Mouse (Mus musculus): ENCODE measurements around the gene Wnt10a. TPM values are rescaled to one million over a fixed set of nuclear protein-coding genes. Genes with fewer than 3 reads are reported as not detected.

Wnt10a gene
- polyA plus RNA-seq, 1 experiment = 1.2 TPM

DNA sequence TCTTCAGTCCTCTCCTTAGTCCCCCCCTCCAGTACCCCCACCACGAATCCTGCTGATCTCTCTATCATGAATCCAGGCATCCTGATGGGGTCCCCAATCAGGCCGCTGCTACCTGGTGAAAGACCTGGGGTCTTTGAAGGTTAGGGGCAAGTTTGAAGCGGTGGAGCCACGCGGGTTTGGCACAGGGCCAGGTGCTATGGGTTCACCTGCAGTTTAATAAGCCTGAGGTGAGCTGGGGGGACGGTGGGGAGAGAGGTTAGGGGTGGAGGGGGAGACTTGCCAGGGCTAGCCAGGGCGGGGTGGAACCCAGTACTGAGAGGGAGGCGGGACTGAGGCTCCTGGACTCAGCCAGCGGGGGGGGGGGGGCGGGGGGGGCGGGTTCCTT is 3.8 kb downstream of the Wnt10a start:
- Histone ChIP-seq H3K27ac (ENCODE audit: insufficient read depth, low read depth, low read length) (no peak overlapping the region), H3K27me3 (replicated peaks; ENCODE audit: control insufficient read depth, insufficient read depth, low read length) (no peaks in the 10 kb centered on the region; the same call in 1 of the 2 replicates), H3K36me3 (ENCODE audit: control insufficient read depth, insufficient read depth, low read length) (no peaks in the 10 kb centered on the region), H3K4me1 (ENCODE audit: control insufficient read depth, insufficient read depth, low read length) (no peaks in the 10 kb centered on the region), H3K4me3 (ENCODE audit: insufficient read depth, low read depth, low read length) (no peak overlapping the region)
- TF ChIP-seq POLR2A (IDR thresholded peaks at IDR 0.05; ENCODE audit: low read depth, low read length) (no peak), CTCF (conservative IDR thresholded peaks at IDR 0.05; ENCODE audit: insufficient read depth, insufficient read length, low read depth, low read length) (no peak)
- 8% methylated on average over 9 of the region's 11 CpGs for WGBS
- DNase-seq = no peak

DNA sequence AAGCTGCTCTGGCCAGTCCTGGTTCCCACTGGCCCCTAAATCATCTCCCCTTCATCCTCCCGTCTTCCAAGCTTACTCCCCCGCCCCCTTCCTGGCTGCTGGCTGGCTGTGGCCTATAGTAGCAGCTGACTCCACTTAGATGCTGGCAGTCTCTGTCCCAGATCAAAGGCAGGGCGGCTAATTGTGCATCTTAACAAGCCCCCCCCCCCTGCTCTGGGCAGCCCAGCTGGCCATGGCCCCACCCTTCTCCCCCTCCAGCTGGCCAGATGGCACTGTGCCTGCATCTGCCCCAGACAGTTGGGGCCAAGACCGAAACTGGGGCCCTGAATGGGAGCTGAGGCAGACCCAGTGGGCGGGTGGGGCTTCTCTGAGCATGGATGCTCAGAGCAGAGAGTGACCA is 6.1 kb downstream of the Wnt10a start:
- 41% methylated on average over 5 of the region's 5 CpGs for WGBS
- H3K27ac ChIP-seq (ENCODE audit: insufficient read depth, low read depth, low read length) = no peak overlapping the region
- DNase-seq = no peak
- H3K36me3 ChIP-seq (ENCODE audit: control insufficient read depth, insufficient read depth, low read length) = no peaks in the 10 kb centered on the region
- TF ChIP-seq CTCF (conservative IDR thresholded peaks at IDR 0.05; ENCODE audit: insufficient read depth, insufficient read length, low read depth, low read length) (no peak), POLR2A (IDR thresholded peaks at IDR 0.05; ENCODE audit: low read depth, low read length) (no peak)
- no peaks in the 10 kb centered on the region for H3K4me1 ChIP-seq (ENCODE audit: control insufficient read depth, insufficient read depth, low read length)
- no peaks in the 10 kb centered on the region for H3K27me3 ChIP-seq (replicated peaks; ENCODE audit: control insufficient read depth, insufficient read depth, low read length)
- H3K4me3 ChIP-seq (ENCODE audit: insufficient read depth, low read depth, low read length) = no peak overlapping the region

DNA sequence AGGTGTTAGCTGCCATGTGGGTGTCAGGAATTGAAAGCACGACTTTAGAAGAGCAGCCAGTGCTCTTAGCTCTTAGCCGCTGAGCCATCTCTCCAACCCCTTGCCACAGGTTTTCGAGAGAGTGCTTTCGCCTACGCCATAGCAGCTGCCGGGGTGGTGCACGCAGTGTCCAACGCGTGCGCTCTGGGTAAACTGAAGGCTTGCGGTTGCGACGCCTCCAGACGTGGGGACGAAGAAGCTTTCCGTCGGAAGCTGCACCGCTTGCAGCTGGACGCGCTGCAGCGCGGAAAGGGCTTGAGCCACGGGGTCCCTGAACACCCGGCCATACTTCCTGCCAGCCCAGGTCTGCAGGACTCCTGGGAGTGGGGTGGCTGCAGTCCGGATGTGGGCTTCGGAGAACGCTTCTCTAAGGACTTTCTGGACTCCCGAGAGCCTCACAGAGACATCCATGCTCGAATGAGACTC is 9.1 kb downstream of the Wnt10a start:
- no peaks in the 10 kb centered on the region for H3K27me3 ChIP-seq (replicated peaks; ENCODE audit: control insufficient read depth, insufficient read depth, low read length)
- no peaks in the 10 kb centered on the region for H3K4me1 ChIP-seq (ENCODE audit: control insufficient read depth, insufficient read depth, low read length)
- H3K27ac ChIP-seq (ENCODE audit: insufficient read depth, low read depth, low read length) = no peak overlapping the region
- no peak overlapping the region for H3K4me3 ChIP-seq (ENCODE audit: insufficient read depth, low read depth, low read length)
- no peak for DNase-seq
- TF ChIP-seq CTCF (conservative IDR thresholded peaks at IDR 0.05; ENCODE audit: insufficient read depth, insufficient read length, low read depth, low read length) = no peak
- no peak for TF ChIP-seq POLR2A (IDR thresholded peaks at IDR 0.05; ENCODE audit: low read depth, low read length)
- WGBS = 13% methylated on average over 29 of the region's 29 CpGs
- H3K36me3 ChIP-seq (ENCODE audit: control insufficient read depth, insufficient read depth, low read length) = no peaks in the 10 kb centered on the region

DNA sequence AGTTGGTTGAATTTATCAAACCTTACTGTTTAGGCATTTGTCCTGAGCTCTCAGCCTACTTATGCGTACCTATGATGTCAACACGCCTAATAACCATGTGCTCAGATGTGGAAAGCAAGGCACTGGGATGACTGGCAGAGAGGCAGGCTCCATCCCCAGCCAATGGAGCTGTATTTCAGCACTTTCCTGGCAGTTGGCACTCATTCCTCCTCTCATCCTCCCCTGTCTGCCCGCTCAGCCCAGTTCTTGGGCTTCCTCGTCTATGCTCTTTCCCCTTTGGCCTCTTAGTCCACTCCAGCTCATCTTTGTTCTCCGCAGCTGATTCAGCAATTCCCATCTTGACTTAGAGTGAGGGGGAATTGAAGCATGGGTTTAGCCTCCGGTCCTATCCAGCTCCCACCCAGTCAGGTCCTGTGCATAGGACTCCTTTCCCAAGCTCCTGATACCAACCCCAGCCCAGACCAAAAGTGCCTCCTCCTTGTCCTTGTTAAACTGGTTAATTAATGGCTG is 10.4 kb downstream of the Wnt10a start:
- H3K4me3 ChIP-seq (ENCODE audit: insufficient read depth, low read depth, low read length) = no peak overlapping the region
- H3K4me1 ChIP-seq (ENCODE audit: control insufficient read depth, insufficient read depth, low read length) = no peaks in the 10 kb centered on the region
- no peaks in the 10 kb centered on the region for H3K27me3 ChIP-seq (replicated peaks; ENCODE audit: control insufficient read depth, insufficient read depth, low read length)
- TF ChIP-seq CTCF (conservative IDR thresholded peaks at IDR 0.05; ENCODE audit: insufficient read depth, insufficient read length, low read depth, low read length) (no peak), POLR2A (IDR thresholded peaks at IDR 0.05; ENCODE audit: low read depth, low read length) (no peak)
- H3K27ac ChIP-seq (ENCODE audit: insufficient read depth, low read depth, low read length) = no peak overlapping the region
- 62% methylated on average over 6 of the region's 6 CpGs for WGBS
- no peak for DNase-seq
- no peaks in the 10 kb centered on the region for H3K36me3 ChIP-seq (ENCODE audit: control insufficient read depth, insufficient read depth, low read length)

DNA sequence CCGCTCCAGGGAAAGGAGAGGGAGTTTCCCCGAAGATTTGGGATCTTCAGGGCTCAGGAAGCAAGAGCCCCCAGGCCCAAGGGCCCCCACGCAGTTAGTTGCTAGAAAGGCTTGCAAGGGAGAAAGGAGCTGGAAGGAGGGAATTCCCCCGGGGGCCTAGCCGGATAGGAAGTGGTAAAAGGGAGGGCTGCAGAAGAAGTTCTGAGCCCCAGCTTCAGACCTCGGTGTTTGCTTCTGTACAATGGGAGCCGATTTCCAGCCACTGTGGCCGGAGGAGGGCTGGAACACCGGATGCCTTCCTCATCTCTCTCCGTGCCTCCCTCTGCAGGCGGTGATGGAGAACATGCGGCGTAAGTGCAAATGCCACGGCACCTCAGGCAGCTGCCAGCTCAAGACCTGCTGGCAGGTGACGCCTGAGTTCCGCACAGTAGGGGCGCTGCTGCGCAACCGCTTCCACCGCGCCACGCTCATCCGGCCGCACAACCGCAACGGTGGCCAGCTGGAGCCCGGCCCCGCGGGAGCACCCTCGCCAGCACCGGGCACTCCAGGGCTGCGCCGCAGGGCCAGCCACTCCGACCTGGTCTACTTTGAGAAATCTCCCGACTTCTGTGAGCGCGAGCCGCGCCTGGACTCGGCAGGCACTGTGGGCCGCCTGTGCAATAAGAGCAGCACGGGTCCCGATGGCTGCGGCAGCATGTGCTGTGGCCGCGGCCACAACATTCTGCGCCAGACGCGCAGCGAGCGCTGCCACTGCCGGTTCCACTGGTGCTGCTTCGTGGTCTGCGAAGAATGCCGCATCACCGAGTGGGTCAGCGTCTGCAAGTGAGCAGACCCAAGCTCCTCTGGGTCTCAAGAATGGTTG is 11.7 kb downstream of the Wnt10a start:
- H3K36me3 ChIP-seq (ENCODE audit: control insufficient read depth, insufficient read depth, low read length) = no peaks in the 10 kb centered on the region
- DNase-seq = peak; percentile 86
- no peak overlapping the region for H3K27ac ChIP-seq (ENCODE audit: insufficient read depth, low read depth, low read length)
- peak overlapping the region; percentile 34; the same call in 1 of the 2 replicates for H3K4me3 ChIP-seq (ENCODE audit: insufficient read depth, low read depth, low read length)
- WGBS = 3% methylated on average over 57 of the region's 57 CpGs
- no peaks in the 10 kb centered on the region for H3K27me3 ChIP-seq (replicated peaks; ENCODE audit: control insufficient read depth, insufficient read depth, low read length)
- no peaks in the 10 kb centered on the region for H3K4me1 ChIP-seq (ENCODE audit: control insufficient read depth, insufficient read depth, low read length)
- TF ChIP-seq POLR2A (IDR thresholded peaks at IDR 0.05; ENCODE audit: low read depth, low read length) = no peak
- peak; percentile 67 for TF ChIP-seq CTCF (conservative IDR thresholded peaks at IDR 0.05; ENCODE audit: insufficient read depth, insufficient read length, low read depth, low read length)

DNA sequence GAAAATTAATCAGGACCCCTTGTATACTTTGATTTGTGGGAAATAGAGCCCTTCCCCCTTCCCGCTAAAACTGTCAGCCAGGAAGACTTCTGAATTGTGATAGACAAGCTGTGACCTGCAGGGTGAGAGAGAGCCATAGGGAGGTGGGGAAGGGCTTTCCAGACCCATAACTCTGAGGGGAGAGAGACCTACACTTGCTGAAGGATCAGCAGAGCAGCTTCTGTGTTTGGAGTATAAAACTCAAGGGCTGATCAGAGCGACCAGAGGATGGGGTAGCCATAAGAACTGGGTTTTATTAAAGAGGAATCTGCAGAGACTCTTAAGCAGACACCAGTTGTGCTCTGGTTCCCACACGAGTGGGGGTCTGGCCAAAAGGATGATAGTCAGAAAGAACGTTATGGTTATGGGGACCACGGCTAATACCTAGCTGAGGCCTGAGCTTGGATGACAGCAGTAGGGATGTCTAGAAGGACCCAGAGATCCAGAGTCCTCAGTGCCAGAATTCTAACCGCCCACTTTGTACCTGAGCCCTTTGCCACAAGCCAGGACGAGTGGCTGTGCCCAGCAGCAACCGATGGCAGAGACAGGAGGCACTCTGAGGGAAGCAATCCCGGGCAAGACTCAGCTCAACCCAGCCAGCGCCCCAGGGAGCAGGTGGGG is 13.0 kb downstream of the Wnt10a start:
- TF ChIP-seq POLR2A (IDR thresholded peaks at IDR 0.05; ENCODE audit: low read depth, low read length) (no peak), CTCF (conservative IDR thresholded peaks at IDR 0.05; ENCODE audit: insufficient read depth, insufficient read length, low read depth, low read length) (no peak)
- Histone ChIP-seq H3K27me3 (replicated peaks; ENCODE audit: control insufficient read depth, insufficient read depth, low read length) (no peaks in the 10 kb centered on the region), H3K36me3 (ENCODE audit: control insufficient read depth, insufficient read depth, low read length) (no peaks in the 10 kb centered on the region), H3K4me3 (ENCODE audit: insufficient read depth, low read depth, low read length) (no peak overlapping the region), H3K27ac (ENCODE audit: insufficient read depth, low read depth, low read length) (no peak overlapping the region), H3K4me1 (ENCODE audit: control insufficient read depth, insufficient read depth, low read length) (no peaks in the 10 kb centered on the region)
- DNase-seq = no peak
- 30% methylated on average over 10 of the region's 10 CpGs for WGBS

DNA sequence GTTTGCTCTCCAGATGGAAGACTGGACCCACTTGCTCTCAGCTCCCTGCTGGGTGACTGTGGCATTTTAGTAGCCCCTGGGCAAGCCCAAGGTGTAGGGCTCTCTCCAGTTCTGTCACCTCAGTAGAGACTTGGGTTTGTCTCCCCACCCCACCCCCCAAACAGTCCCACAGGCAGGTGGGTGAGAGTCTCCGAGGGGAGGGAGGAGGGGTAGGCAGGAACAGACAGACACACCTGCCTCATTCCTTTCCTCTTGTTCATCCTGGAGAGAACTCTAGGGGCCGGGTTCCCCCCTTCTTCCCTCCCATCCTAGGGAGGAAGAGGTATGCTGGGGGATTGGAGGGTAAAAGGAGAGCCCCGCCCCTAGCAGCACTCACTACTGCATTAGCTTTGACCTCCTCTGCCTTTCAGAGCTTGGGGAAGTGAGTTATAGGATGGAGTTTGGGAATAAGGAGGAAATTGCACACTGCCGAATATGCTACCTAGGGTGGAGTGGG is 14.1 kb downstream of the Wnt10a start:
- 38% methylated on average over 4 of the region's 4 CpGs for WGBS
- no peak for DNase-seq
- Histone ChIP-seq H3K27ac (ENCODE audit: insufficient read depth, low read depth, low read length) (no peak overlapping the region), H3K27me3 (replicated peaks; ENCODE audit: control insufficient read depth, insufficient read depth, low read length) (no peaks in the 10 kb centered on the region), H3K36me3 (ENCODE audit: control insufficient read depth, insufficient read depth, low read length) (no peaks in the 10 kb centered on the region), H3K4me3 (ENCODE audit: insufficient read depth, low read depth, low read length) (no peak overlapping the region), H3K4me1 (ENCODE audit: control insufficient read depth, insufficient read depth, low read length) (no peaks in the 10 kb centered on the region)
- TF ChIP-seq CTCF (conservative IDR thresholded peaks at IDR 0.05; ENCODE audit: insufficient read depth, insufficient read length, low read depth, low read length) (no peak), POLR2A (IDR thresholded peaks at IDR 0.05; ENCODE audit: low read depth, low read length) (no peak)
